Mouse (Mus musculus) gastrocnemius, adult 8-10 months (tissue): ENCODE measurements around the gene Ccdc157. TPM values are rescaled to one million over a fixed set of nuclear protein-coding genes. Genes with fewer than 3 reads are reported as not detected.
A peak's percentile ranks its signal among the peaks of the same experiment; 100 is the strongest.
"Not testable (repeated sequence)": the region's sequence is repeated elsewhere in the genome, so short reads cannot be mapped to it uniquely, and the experiment has no call there.

Experiments used
- DNase-seq, 2 experiments: peaks; one replicate each; pipeline ENCODE4 v3.0.0; 2022; ENCODE audit warnings: low spot score in 2 of 2
- total RNA-seq, 4 experiments: library from RNA; stranded (reverse); gene quantifications; 2 replicates each; pipeline ENCODE4 v1.2.4; 2022

Gene Ccdc157
- total RNA-seq: 1 to 10 TPM; 1.7 to 2.5 (median 2.2) TPM

- peak; percentile 85 to 89 for DNase-seq
Observed at GRCm38 (mm10) chr11:4159808-4160708, at the start of gene Ccdc157, which contains the start of gene Sf3a1. TSS of gene Ccdc157 (minus strand) at chr11:4160293. TSS of gene Sf3a1 (plus strand) at chr11:4160350.

DNA sequence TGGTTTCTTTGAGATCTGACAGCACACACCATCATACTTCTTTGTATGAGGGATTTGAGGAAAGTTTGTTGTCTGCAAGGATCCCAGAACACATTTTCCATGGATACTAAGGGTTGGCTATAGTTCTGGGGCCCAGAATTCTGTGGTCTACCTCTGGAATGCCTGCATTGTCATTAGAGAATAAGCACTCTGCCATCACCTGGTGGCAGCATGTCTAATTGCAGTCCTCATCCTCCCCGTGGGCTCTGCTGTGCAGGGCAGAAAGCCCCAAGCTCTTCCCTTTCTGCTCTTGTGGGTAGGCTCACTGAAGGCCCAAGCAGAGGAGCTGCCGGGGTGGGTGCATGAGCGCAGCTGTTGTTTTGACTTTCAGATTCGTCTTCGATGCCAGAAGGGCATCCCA lies 49.5 kb upstream of the Ccdc157 start:
- no peak for DNase-seq

- no peak for DNase-seq
Observed at GRCm38 (mm10) chr11:4207655-4208054, 47.6 kb upstream of the Ccdc157 start.

DNA sequence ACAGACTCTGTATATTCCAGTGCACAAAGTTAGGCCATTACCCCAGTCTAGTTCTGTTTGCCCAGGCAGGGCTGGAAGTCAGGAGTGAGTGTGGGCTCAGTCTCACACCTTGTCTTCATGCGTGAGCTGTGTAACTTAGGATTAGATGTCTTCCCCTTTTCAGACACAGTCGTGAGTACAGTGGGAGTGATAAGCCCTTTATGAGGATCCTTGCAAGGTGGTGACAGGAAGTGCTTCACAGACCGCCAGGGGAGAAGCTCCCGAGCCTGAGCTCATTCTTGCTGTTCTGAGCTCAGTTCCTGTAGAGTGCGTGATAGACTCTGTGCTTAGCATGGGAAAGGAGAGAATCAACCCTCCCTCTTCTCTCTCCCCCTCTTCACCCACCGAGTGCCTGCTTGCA lies 46.5 kb upstream of the Ccdc157 start:
- no peak for DNase-seq

DNA sequence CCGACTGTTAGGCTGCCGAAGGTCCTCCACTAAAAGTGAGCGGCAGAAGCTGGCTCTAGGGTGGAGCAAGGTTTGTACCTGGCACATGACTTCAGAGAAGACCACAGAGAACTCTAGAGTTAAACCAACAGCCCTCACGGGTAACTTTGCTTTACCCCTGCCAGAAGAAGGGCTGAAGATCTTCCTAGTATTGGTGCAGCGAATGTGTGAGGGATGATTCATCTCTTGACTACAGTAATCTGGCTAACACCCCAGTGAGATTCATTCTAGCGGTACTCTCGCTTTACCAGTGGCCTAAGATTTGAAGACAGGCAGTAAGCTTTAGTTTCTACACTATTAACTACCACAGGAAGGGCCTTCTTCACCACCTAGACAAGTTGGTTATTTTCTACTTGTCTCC lies 45.9 kb upstream of the Ccdc157 start:
- no peak for DNase-seq

- DNase-seq: no peak
Observed at GRCm38 (mm10) chr11:4205097-4205655, 45.1 kb upstream of the Ccdc157 start.

DNA sequence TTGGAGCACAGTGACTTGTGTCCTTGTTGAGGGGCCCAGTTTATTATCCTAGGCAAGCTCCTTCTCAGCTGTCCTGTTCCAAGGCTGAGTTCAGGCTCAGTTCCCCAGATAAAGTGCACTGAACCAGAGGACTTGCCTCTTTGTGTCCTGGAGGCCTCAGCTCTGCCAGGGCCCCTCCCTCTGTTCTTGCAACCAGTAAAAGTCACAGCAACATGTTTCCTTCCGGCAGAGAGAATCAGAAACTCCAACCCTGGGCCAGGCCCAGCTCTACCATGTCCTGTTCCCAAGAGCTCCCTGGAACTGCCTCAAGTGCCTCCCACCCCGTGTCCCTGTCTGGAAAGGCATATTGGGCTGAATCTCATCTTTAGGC lies 43.6 kb upstream of the Ccdc157 start:
- peak; percentile 48 to 60 for DNase-seq

- DNase-seq: no peak
Observed at GRCm38 (mm10) chr11:4202995-4203704, 43.1 kb upstream of the Ccdc157 start.

- no peak for DNase-seq
Observed at GRCm38 (mm10) chr11:4201981-4202700, 42.0 kb upstream of the Ccdc157 start.

DNA sequence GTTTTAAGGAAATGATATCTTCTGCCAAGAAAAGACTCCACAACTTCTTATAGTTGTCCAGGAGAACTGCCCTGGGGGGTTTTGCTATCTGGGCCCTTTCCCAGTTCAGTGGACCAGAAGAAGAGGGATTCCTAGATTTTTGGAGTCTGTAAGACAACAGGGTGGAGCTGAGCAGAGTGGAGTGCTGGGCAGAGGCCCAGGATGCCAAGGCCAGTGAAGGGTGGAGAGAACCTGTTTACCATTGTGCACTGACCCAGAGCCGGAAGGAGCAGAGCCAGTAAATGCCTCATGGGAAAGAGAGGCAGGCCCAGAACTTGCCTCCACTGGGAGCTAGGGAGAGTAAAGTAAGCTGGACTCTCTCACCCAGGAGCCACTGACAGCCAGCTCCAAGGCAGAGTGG lies 37.6 kb upstream of the Ccdc157 start:
- no peak for DNase-seq

- DNase-seq: no peak
Observed at GRCm38 (mm10) chr11:4196636-4197035, 36.5 kb upstream of the Ccdc157 start.

DNA sequence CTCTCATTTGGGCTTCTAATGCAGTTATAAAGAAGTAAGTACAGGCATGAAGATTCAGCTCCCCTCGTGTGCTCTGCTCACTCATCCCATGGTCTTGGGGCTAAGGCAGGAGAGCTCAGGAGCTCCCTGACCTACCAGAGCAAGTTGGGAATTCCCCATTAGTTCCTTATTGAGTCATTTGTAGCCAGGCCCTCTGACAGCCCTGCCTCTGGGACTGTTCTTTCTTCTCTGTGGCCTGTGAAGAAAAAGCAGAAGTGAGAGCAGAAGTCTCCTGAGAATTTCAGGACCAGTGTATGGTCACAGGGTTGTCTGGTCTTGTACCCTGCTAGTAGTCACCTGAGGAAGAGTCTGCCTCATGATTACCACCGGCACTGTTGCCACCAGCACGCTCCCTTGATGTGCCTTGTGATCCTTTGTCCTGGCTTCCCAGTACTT lies 35.5 kb upstream of the Ccdc157 start:
- DNase-seq: no peak

DNA sequence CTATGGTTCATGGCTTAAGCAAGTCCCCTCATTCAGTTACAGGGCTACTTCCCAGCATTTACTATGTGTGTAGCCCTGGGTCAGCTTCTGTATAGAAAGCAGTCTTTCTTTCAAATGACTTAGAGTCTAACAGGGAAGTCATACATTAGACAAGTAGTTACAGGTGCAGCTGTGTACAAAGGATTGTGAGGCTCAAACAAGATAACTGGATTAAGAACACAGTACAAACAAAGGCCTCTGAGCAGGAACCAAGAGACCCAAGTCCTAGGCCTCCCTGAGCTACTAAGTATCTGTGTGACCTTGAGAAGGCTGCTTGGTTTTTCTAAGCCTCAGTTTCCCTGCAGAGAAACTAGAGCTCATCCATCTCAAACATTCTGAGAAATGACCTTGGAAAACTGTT lies 33.3 kb upstream of the Ccdc157 start:
- no peak for DNase-seq

DNA sequence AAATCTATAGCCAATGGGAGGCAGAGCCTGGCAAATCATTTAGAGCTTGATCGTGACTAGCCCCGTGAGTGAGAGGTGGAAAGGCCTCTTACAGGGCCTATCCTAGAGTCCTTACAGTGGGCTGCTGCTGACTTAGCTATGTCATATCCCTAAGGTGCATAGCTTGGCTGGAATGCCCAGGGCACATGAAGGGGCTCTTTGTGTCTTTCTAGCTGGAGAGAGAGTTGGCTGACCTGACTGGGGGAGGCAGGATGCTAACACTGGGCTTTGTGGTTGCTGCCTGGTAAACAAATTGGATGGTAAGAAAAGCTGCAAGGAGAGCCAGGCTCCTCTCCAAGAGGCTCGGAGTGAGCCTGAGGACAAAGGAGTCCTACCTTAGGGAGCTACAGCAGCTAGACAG lies 32.7 kb upstream of the Ccdc157 start:
- no peak for DNase-seq

- DNase-seq: no peak
Observed at GRCm38 (mm10) chr11:4190677-4191076, 30.6 kb upstream of the Ccdc157 start.

GRCm38 (mm10) chr11:4189182-4189581 lies 29.1 kb upstream of the Ccdc157 start:
- DNase-seq: no peak

DNA sequence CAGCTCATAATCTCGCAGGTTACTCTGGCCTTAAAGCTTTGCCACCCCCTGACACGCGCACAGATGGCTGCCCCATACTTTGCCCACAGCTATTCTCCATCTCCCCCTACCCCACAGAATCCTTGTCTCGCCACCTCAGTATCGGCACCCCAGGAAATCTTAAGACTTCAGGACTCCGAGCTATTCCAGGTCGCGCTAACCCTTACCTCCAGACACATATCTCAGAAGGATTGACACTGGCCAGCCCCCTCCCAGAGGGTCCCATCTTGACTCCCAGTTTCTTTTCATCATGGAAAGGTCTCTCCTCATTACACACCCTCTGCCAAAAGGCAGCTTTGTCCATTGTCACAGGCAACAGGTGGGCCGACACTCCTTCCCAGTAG lies 27.2 kb upstream of the Ccdc157 start:
- no peak for DNase-seq

DNA sequence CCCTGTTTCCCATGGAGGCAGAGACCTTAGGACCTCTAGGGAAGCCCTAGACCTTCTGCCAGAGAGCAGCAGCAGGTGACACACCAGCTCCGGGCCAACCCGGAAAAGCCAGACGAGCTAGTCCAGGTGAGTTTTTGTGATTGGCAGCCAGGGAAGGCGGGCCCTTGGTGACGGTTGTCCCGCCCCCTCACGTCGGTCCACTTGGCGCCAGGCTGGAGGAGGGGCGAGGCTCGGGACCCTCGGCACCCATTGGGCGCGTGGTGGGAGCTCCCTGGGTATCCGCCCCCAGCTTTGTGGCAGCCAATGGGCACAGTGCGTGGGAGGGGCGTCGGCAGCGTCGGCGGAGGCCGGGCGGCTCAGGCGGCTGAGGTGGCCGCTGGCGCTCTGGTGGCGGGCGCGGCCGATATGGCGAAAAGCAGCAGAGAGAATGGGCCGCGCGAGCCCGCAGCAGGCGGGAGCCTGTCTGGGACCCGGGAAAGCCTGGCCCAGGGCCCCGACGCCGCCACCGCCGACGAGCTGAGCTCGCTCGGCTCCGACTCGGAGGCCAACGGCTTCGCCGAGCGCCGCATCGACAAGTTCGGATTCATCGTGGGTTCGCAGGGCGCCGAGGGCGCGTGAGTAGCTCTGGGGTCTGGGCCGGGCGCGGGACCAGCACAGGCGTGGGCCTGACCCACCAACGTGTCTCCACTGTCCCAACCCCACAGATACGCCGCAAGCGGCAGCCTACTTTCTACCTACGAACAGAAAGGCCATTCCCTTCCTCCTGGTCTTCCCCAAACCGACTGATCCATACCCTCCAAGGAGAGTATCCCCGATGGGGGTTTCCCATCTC lies 26.6 kb upstream of the Ccdc157 start, which contains the start of gene Tbc1d10a:
Tbc1d10a (plus strand) TSS at position 304 of the 832 bp plus-strand sequence.
- peak; percentile 96 to 97 for DNase-seq

DNA sequence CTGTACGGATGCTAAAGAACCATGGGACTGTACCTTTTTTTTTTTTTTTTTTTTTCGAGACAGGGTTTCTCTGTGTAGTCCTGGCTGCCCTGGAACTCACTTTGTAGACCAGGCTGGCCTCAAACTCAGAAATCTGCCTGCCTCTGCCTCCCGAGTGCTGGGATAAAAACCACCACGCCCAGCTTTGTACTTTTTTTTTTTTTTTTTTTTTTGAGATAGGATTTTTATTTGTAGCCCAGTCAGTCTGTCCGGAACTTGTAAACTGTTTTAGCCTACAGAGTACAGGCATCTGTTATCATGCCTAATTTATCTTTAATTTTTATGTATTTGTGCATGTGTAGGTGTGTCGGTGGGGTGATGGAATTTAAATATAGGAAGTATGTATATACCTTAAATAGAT lies 25.4 kb upstream of the Ccdc157 start:
- not testable (repeated sequence) for DNase-seq

GRCm38 (mm10) chr11:4184251-4184952 lies 24.3 kb upstream of the Ccdc157 start:
- no peak for DNase-seq
